ENCODE assay signal across 8 mouse cellular contexts in the genomic region with DNA sequence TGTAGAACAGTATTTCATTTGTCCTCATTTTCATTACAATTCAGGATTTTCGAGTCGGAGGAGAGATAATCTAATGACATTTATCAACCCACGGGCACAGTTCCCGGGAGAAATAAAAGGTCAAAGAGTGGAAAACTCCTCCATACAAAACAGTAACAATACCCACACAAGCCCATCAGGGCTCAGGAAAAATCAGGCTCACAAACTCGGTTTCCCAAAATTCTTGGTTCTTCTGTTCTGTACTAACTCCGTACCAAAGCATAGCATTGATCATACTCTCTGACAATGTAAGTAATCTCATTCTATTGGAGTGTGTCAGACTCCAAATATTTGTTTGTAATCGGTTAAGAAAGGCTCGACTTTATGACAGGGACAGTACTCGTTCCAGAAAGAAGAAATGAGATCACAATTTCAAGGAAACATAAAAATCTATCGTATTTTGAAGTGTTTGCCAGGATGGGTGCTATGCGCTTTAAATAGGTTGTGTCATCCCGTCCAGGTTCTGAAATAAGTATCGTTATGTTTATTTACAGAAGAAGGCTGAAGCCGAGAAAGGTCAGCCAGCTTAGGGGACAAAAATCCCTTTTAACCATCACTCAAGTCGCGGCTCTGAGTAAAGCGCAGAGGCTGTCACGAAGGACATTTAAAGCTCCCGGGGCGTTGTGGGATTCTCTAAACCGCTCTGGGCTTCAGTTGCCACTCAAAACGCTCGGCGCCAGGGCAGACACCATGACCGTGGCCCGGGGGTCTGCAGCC. TPM values are rescaled to one million over a fixed set of nuclear protein-coding genes. Genes with fewer than 3 reads are reported as not detected.
A peak's percentile ranks its signal among the peaks of the same experiment; 100 is the strongest.
DNase-seq lines count a peak whose midpoint lies in the region; ATAC-seq lines count a peak whose summit lies in the region.

No protein-coding gene starts in this region.

- H3K36me3 ChIP-seq in erythroblast, embryonic 14.5 days (ENCODE audit: control insufficient read depth): peaks cover 41% of the 10 kb centered on the region
- H3K36me3 ChIP-seq in forebrain, embryonic 10.5 days (replicated peaks): peaks cover 11% of the 10 kb centered on the region
- H3K36me3 ChIP-seq in limb, embryonic 15.5 days: no peaks in the 10 kb centered on the region

- H3K4me1 ChIP-seq in erythroblast, embryonic 14.5 days (ENCODE audit: control insufficient read depth): peaks cover 49% of the 10 kb centered on the region
- peaks cover 40% of the 10 kb centered on the region for H3K4me1 ChIP-seq in forebrain, embryonic 10.5 days
- peaks cover 29% of the 10 kb centered on the region for H3K4me1 ChIP-seq in limb, embryonic 15.5 days

- 10% methylated on average over 26 of the region's 26 CpGs for WGBS in forebrain, embryonic 10.5 days
- WGBS in limb, embryonic 15.5 days: 6% methylated on average over 26 of the region's 26 CpGs

- peak overlapping the region; percentile 73 for H3K4me3 ChIP-seq in erythroblast, embryonic 14.5 days (replicated peaks)
- peak overlapping the region; percentile 85 for H3K4me3 ChIP-seq in forebrain, embryonic 10.5 days
- H3K4me3 ChIP-seq in limb, embryonic 15.5 days: peak overlapping the region; percentile 69

- H3K9ac ChIP-seq in limb, embryonic 15.5 days: peak overlapping the region; percentile 60

- peaks cover 8% of the 10 kb centered on the region for H3K9me3 ChIP-seq in erythroblast, embryonic 14.5 days (ENCODE audit: control insufficient read depth, low read length)
- H3K9me3 ChIP-seq in forebrain, embryonic 10.5 days: peaks cover 8% of the 10 kb centered on the region
- no peaks in the 10 kb centered on the region for H3K9me3 ChIP-seq in limb, embryonic 15.5 days

- H3K27ac ChIP-seq in forebrain, embryonic 10.5 days: peak overlapping the region; percentile 96
- peak overlapping the region; percentile 74 for H3K27ac ChIP-seq in limb, embryonic 15.5 days

- H3K4me2 ChIP-seq in limb, embryonic 15.5 days: peak overlapping the region; percentile 75

- DNase-seq in 3T3-L1 (ENCODE audit: low read depth, low spot score): peak; percentile 40
- no peak for DNase-seq in forebrain, embryonic 10.5 days (ENCODE audit: extremely low spot score, low spot score)
- DNase-seq in frontal cortex, postnatal 14 days (ENCODE audit: low spot score in 2 of 2): no peak
- no peak for DNase-seq in urinary bladder, postnatal 25 days (ENCODE audit: low spot score)

- no peaks in the 10 kb centered on the region for H3K27me3 ChIP-seq in erythroblast, embryonic 14.5 days (ENCODE audit: control insufficient read depth)
- no peaks in the 10 kb centered on the region for H3K27me3 ChIP-seq in forebrain, embryonic 10.5 days (ENCODE audit: poor library complexity, severe bottlenecking)
- no peaks in the 10 kb centered on the region for H3K27me3 ChIP-seq in limb, embryonic 15.5 days

- ATAC-seq in erythroblast, adult 5-6 weeks (replicated peaks; ENCODE audit: low FRiP score, poor library complexity, severe bottlenecking): no peak
- ATAC-seq in limb, embryonic 15.5 days (ENCODE audit: insufficient number of reproducible peaks, low FRiP score, low TSS enrichment, low read depth): no peak
- ATAC-seq in granulocyte monocyte progenitor cell, adult 5-6 weeks (replicated peaks; ENCODE audit: poor library complexity, severe bottlenecking): no peak

RNA-seq across cellular contexts. Expression of gene Arhgap19, which starts 0.7 kb away (rescaled TPM):
- 0.49 and 0.65 TPM in 2 replicates for polyA plus RNA-seq in erythroblast, embryonic 14.5 days (2012)
- total RNA-seq in erythroblast, adult 5-6 weeks (2015; ENCODE audit: low replicate concordance): 17.5 and 28.6 TPM in 2 replicates
- 28.1 and 28.3 TPM in 2 replicates for total RNA-seq in erythroblast, adult 5-6 weeks (2017; ENCODE audit: low replicate concordance)
- polyA plus RNA-seq in forebrain, embryonic 10.5 days (2016; fragmentation: Nextera tagmentation; extraction: Ambion mirVana): 49.7 and 50.9 TPM in 2 replicates
- 16.2 and 17.2 TPM in 2 replicates for polyA plus RNA-seq in limb, embryonic 15.5 days (2015; fragmentation: Nextera tagmentation; extraction: Ambion mirVana)
- 19.8 and 25.9 TPM in 2 replicates for total RNA-seq in granulocyte monocyte progenitor cell, adult 5-6 weeks (2014; fragmentation: Nextera tagmentation)
- total RNA-seq in granulocyte monocyte progenitor cell, adult 5-6 weeks (2017): 43.2 and 55.3 TPM in 2 replicates

RNA-seq across cellular contexts. Expression of gene Frat1, which starts 28.6 kb away (rescaled TPM):
- 2.3 and 2.8 TPM in 2 replicates for polyA plus RNA-seq in erythroblast, embryonic 14.5 days (2012)
- total RNA-seq in erythroblast, adult 5-6 weeks (2015; ENCODE audit: low replicate concordance): 0.77 and 3.1 TPM in 2 replicates
- 2.1 and 5.3 TPM in 2 replicates for total RNA-seq in erythroblast, adult 5-6 weeks (2017; ENCODE audit: low replicate concordance)
- polyA plus RNA-seq in forebrain, embryonic 10.5 days (2016; fragmentation: Nextera tagmentation; extraction: Ambion mirVana): 10.9 and 11.8 TPM in 2 replicates
- polyA plus RNA-seq in limb, embryonic 15.5 days (2015; fragmentation: Nextera tagmentation; extraction: Ambion mirVana): 3.8 and 4.0 TPM in 2 replicates
- total RNA-seq in granulocyte monocyte progenitor cell, adult 5-6 weeks (2014; fragmentation: Nextera tagmentation): 2.6 and 5.6 TPM in 2 replicates
- total RNA-seq in granulocyte monocyte progenitor cell, adult 5-6 weeks (2017): 10.0 and 11.2 TPM in 2 replicates

RNA-seq across cellular contexts. Expression of gene Frat2, which starts 46.8 kb away (rescaled TPM):
- 8.4 and 10.4 TPM in 2 replicates for polyA plus RNA-seq in erythroblast, embryonic 14.5 days (2012)
- total RNA-seq in erythroblast, adult 5-6 weeks (2015; ENCODE audit: low replicate concordance): 2.3 and 4.8 TPM in 2 replicates
- total RNA-seq in erythroblast, adult 5-6 weeks (2017; ENCODE audit: low replicate concordance): 3.6 and 11.0 TPM in 2 replicates
- 5.4 and 5.5 TPM in 2 replicates for polyA plus RNA-seq in forebrain, embryonic 10.5 days (2016; fragmentation: Nextera tagmentation; extraction: Ambion mirVana)
- polyA plus RNA-seq in limb, embryonic 15.5 days (2015; fragmentation: Nextera tagmentation; extraction: Ambion mirVana): 2.1 and 2.2 TPM in 2 replicates
- total RNA-seq in granulocyte monocyte progenitor cell, adult 5-6 weeks (2014; fragmentation: Nextera tagmentation): 18.9 and 20.6 TPM in 2 replicates
- 25.7 and 33.4 TPM in 2 replicates for total RNA-seq in granulocyte monocyte progenitor cell, adult 5-6 weeks (2017)

RNA-seq across cellular contexts. Expression of gene Slit1, which starts 57.7 kb away (rescaled TPM):
- 0.06 and 0.12 TPM in 2 replicates for polyA plus RNA-seq in erythroblast, embryonic 14.5 days (2012)
- 0.42 TPM in 1 of 2 replicates, not detected in the other for total RNA-seq in erythroblast, adult 5-6 weeks (2015; ENCODE audit: low replicate concordance)
- 0.14 and 0.51 TPM in 2 replicates for total RNA-seq in erythroblast, adult 5-6 weeks (2017; ENCODE audit: low replicate concordance)
- polyA plus RNA-seq in forebrain, embryonic 10.5 days (2016; fragmentation: Nextera tagmentation; extraction: Ambion mirVana): 0.73 and 1.4 TPM in 2 replicates
- polyA plus RNA-seq in limb, embryonic 15.5 days (2015; fragmentation: Nextera tagmentation; extraction: Ambion mirVana): 0.28 and 0.62 TPM in 2 replicates
- 0.30 TPM in 1 of 2 replicates, not detected in the other for total RNA-seq in granulocyte monocyte progenitor cell, adult 5-6 weeks (2014; fragmentation: Nextera tagmentation)
- total RNA-seq in granulocyte monocyte progenitor cell, adult 5-6 weeks (2017): 0.15 and 0.17 TPM in 2 replicates

Comparison
In these comparisons a context has a peak if more than half of its experiments do, and no peak if none do; other contexts are left out.
1. RNA of gene Arhgap19, which starts 0.7 kb away (polyA plus RNA-seq): 49.7 to 50.9 TPM in forebrain, embryonic 10.5 days and 16.2 to 17.2 TPM in limb, embryonic 15.5 days; 0.49 to 0.65 TPM in erythroblast, embryonic 14.5 days; every median in the first group is over 10 times any median in the second.
2. Peak in every context shown above with its lines, with median percentiles within 50 percentile points of each other: H3K4me3 ChIP-seq.